Mouse (Mus musculus): Measurements from ENCODE around the gene Nfkb2. TPM values are rescaled to one million over a fixed set of nuclear protein-coding genes. Genes with fewer than 3 reads are reported as not detected.
A peak's percentile ranks its signal among the peaks of the same experiment; 100 is the strongest.

Gene Nfkb2
- polyA plus RNA-seq, 1 experiment from 2014 or later: 2.4 TPM

DNA sequence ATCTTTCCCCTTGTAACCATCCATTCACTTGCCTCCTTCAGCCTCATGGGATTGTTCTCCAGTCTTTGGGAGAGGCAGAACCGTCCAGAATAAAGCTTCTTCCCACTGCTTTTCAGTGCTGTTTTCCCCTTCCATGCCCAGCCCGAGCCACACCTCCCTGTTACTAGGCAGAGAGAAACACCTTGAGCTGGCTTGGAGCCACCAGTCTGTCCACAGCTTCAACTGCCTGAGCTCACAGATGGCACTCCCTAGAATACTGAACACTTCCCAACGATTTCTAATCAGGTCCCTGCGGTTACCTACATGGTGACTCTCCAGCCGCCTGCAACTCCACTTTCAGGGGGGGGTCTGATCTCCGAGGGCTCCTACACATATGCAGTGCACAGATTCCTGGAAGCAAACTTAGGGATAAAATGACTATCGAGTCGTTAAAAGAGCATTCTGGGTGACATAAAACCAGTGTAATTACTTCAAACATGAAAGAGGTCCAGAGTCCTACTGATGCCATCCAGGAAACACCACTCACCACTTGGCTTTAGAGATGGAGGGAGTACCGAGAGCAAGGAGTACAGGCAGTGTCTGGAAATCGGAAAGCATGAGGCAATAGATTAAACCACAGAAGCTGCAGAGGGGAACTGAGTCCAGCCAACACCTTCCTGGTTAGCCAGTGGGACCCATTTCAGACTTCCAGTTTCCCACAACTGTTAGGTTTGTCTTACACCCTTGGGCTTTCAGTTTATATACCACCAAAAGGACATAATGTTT lies 46.2 kb downstream of the Nfkb2 start, which contains the start of gene 2310034G01Rik:
TSS of gene 2310034G01Rik (minus strand) at position 135 of the 765 bp plus-strand sequence.
- Histone ChIP-seq H3K4me3 (replicated peaks) (peak within 1 kb of the TSS; percentile 60), H3K9ac (replicated peaks) (peak within 1 kb of the TSS; percentile 75), H3K27me3 (replicated peaks) (0 out of 2 replicates have a peak, but pooled peaks cover 3% of the 10 kb centered on the region), H3K9me3 (replicated peaks) (no peaks in the 10 kb centered on the region), H3K36me3 (no peaks in the 10 kb centered on the region), H3K4me1 (peaks cover 27% of the 10 kb centered on the region), H3K4me2 (peak within 1 kb of the TSS; percentile 73), H3K27ac (replicated peaks) (peak within 1 kb of the TSS; percentile 92)
- no peak for ATAC-seq (ENCODE audit: low FRiP score)
- WGBS: 56% methylated on average over 10 of the region's 10 CpGs

DNA sequence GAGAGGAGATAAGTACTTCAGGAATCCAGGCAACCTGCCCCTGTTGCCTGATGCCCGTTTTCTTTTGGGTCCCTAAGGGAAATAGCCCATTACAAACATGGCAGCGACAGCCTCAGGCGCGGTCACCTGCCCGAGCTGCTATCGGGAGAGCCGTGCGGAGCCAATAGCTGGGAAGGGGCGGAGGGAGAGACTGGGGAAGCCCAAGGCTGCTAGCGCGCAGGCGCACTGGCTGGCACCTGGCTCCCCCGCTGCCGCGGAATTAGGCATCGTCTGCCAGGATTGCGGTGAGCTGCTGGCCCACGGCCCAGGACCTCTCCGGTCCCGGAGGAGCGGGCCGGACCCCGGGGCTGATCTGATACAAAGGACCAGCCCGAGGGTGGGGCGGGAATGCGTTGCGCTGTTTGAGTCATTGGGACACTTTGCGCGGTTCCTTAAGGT lies 52.6 kb downstream of the Nfkb2 start:
- Histone ChIP-seq H3K9me3 (replicated peaks) (no peaks in the 10 kb centered on the region), H3K4me1 (peaks cover 23% of the 10 kb centered on the region), H3K36me3 (no peaks in the 10 kb centered on the region), H3K4me3 (replicated peaks) (peak overlapping the region; percentile 63), H3K27ac (replicated peaks) (peak overlapping the region; percentile 30), H3K4me2 (peak overlapping the region; percentile 80), H3K9ac (replicated peaks) (peak overlapping the region; percentile 76), H3K27me3 (replicated peaks) (peaks cover 10% of the 10 kb centered on the region; the same call in 1 of the 2 replicates)
- WGBS: under 1% methylated on average over 29 of the region's 29 CpGs
- ATAC-seq (ENCODE audit: low FRiP score): peak; percentile 92

DNA sequence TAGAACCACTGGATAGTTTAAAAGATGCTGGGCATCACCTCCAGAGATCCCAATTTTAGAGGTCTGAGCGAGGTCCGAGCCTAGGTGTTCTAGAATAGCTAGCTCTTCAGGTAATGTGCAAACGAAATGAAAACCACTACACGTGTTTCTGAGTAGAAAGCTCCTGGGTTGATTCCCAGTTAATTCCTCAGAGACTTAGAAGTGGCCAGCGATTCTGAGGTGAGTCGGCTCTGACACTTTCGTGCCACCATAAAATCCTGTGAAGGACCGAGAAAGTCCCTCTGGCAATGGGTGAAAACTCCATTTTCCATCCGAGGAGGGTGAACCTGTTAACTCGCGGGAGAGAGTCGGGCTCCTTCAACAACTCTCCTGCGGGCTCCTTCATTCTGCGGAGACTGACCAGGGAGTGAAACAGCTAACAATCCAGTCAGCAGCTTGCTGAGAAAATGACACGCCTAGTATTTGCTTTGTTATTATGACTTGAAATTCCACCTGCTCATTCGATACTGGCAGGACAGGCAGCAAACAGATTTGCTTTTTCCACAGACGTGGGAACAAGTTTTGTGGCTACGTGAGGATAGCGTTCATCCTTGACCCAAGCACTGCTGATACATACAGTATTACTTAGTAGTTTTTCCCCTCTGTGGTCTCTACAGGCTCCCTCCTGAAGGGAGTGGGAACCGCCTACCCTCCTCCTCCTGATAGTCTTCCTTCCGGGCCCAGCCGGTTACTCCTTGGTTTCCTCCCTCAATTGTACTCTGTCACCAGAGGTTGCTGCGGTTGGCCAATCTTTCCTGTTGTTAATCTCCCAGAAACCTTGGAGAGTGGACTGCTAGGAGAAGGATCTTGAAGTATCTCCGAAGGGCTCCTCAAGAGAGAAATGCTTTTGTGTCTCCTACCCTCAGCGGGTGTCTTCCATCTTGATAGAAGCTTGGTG lies 53.5 kb downstream of the Nfkb2 start:
- H3K36me3 ChIP-seq: no peaks in the 10 kb centered on the region
- H3K9me3 ChIP-seq (replicated peaks): no peaks in the 10 kb centered on the region
- peak overlapping the region; percentile 63 for H3K4me3 ChIP-seq (replicated peaks)
- WGBS: 16% methylated on average over 25 of the region's 25 CpGs
- H3K9ac ChIP-seq (replicated peaks): peak overlapping the region; percentile 76
- peaks cover 10% of the 10 kb centered on the region; the same call in 1 of the 2 replicates for H3K27me3 ChIP-seq (replicated peaks)
- no peak overlapping the region for H3K27ac ChIP-seq (replicated peaks)
- no peak for ATAC-seq (ENCODE audit: low FRiP score)
- peak overlapping the region; percentile 80 for H3K4me2 ChIP-seq
- peaks cover 23% of the 10 kb centered on the region for H3K4me1 ChIP-seq

DNA sequence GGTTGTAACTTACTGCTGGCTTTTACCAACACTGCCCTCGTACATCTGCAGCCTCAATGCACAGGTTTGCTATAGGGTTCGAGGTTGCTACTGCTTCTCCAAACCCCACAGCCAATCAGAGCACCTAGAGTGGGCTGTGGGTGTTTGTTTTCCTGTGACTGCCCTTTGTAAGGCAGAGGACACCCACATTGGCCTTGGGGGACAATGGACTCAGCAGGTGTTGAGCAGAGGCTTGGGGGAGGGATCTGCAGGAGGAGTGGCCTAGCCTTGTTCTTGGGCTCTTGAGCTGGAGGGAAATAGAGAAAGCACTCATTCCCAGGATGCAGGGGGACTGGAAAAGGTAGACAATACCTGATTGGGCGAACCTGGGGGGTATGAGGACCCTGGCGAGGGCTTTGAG lies 54.3 kb downstream of the Nfkb2 start:
- peaks cover 23% of the 10 kb centered on the region for H3K4me1 ChIP-seq
- H3K9me3 ChIP-seq (replicated peaks): no peaks in the 10 kb centered on the region
- peak overlapping the region; percentile 80; the same call in 1 of the 2 replicates for H3K4me2 ChIP-seq
- H3K36me3 ChIP-seq: no peaks in the 10 kb centered on the region
- H3K27ac ChIP-seq (replicated peaks): no peak overlapping the region
- no peak overlapping the region for H3K4me3 ChIP-seq (replicated peaks)
- no peak for ATAC-seq (ENCODE audit: low FRiP score)
- H3K9ac ChIP-seq (replicated peaks): 0 out of 2 replicates have a peak overlapping the region, but pooled peaks have one; percentile 7
- WGBS: 64% methylated on average over 4 of the region's 4 CpGs
- H3K27me3 ChIP-seq (replicated peaks): peaks cover 10% of the 10 kb centered on the region; the same call in 1 of the 2 replicates

MicroRNAs encoded within 50 kb of the gene (microRNA counts, 519-probe panel; counts per million panel counts)
- 2,096 counts per million, percentile 47 among the panel's probes with 10 or more counts for microRNA mmu-miR-146b

Small RNA genes lying within 50 kb of the gene (microRNA-seq; reads per million reads assigned to microRNA genes)
- gene Mir146b: 1.7 reads per million, percentile 2 among the genes with 10 or more reads in this experiment

Other genes starting within 250 kb of the Nfkb2 start
- 59.4 and 67.9 TPM in 2 replicates for gene Nolc1, start 228.5 kb upstream of the Nfkb2 start, polyA plus RNA-seq (2015; fragmentation: Nextera tagmentation; extraction: Ambion mirVana)
- 0.10 TPM in 1 of 2 replicates, not detected in the other for gene Elovl3, start 172.4 kb upstream of the Nfkb2 start, polyA plus RNA-seq (2015; fragmentation: Nextera tagmentation; extraction: Ambion mirVana)
- 0.32 and 0.64 TPM in 2 replicates for gene Pitx3, start 156.0 kb upstream of the Nfkb2 start, polyA plus RNA-seq (2015; fragmentation: Nextera tagmentation; extraction: Ambion mirVana)
- gene Gbf1, start 151.8 kb upstream of the Nfkb2 start, polyA plus RNA-seq (2015; fragmentation: Nextera tagmentation; extraction: Ambion mirVana): 68.8 and 76.6 TPM in 2 replicates
- 88.4 and 118 TPM in 2 replicates for gene Psd, start 22.8 kb downstream of the Nfkb2 start, polyA plus RNA-seq (2015; fragmentation: Nextera tagmentation; extraction: Ambion mirVana)
- 44.0 and 52.3 TPM in 2 replicates for gene Fbxl15, start 23.9 kb downstream of the Nfkb2 start, polyA plus RNA-seq (2015; fragmentation: Nextera tagmentation; extraction: Ambion mirVana)
- 322 and 350 TPM in 2 replicates for gene Cuedc2, start 34.4 kb downstream of the Nfkb2 start, polyA plus RNA-seq (2015; fragmentation: Nextera tagmentation; extraction: Ambion mirVana)
- gene Mfsd13a, start 36.8 kb downstream of the Nfkb2 start, polyA plus RNA-seq (2015; fragmentation: Nextera tagmentation; extraction: Ambion mirVana): 13.2 and 13.9 TPM in 2 replicates
- gene 2310034G01Rik, start 46.0 kb downstream of the Nfkb2 start, polyA plus RNA-seq (2015; fragmentation: Nextera tagmentation; extraction: Ambion mirVana): 2.4 and 2.7 TPM in 2 replicates
- gene Actr1a, start 91.4 kb downstream of the Nfkb2 start, polyA plus RNA-seq (2015; fragmentation: Nextera tagmentation; extraction: Ambion mirVana): 281 and 314 TPM in 2 replicates
- gene Sufu, start 92.6 kb downstream of the Nfkb2 start, polyA plus RNA-seq (2015; fragmentation: Nextera tagmentation; extraction: Ambion mirVana): 18.3 and 21.4 TPM in 2 replicates
- 23.5 and 25.5 TPM in 2 replicates for gene Trim8, start 197.4 kb downstream of the Nfkb2 start, polyA plus RNA-seq (2015; fragmentation: Nextera tagmentation; extraction: Ambion mirVana)